Mouse (Mus musculus): Measurements from ENCODE around the gene Use1.

The Use1 gene

DNA sequence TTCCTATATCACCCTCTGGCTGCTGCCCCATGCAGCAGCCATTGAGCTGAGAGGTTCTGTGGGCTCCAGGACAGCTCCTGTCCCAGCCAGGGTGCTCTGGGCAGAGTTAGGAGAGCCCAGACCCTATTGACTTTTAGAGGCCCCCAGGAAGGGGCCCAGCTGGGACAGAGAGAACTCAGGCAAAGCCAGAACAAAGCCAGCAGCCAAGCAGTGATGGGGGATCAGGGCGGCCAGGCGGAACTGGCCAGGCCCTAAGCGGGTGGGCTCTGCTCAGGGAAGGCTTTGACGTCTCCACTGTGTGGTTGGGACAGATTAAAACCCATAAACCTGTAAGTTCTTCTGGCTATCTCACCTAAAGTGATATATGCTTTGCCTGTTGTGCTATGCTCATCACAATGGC lies 12.4 kb downstream of the Use1 start:
- DNase-seq = no peak

DNA sequence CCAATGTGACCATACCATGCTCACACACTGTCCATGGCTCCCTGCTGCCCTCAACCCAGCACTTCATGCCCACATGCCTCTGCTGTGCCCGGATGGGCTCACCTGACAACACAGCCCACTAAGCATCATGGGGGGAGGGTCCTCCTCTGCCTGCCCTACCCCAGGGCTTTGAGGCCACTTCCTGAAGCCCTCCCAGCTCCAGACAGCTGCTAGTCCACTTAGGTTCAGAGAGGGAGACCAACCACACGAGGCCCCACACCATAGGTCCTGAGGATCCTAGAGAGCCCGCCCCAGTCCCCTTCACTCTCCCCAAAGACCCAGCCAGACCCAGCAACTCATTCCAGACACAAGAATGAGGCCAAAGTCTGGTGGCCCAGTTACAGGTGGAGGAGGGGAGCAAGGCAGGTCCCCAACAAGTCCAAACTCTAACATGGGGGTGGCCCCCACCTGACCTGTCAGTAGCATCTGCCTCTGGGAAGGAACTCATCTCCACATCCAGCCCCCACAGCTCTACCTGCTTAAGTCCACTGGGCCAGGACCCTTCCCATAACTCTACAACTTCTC lies 12.9 kb downstream of the Use1 start:
- DNase-seq = no peak

GRCm38 (mm10) chr8:71380178-71381171 lies 13.8 kb downstream of the Use1 start:
- DNase-seq = no peak

GRCm38 (mm10) chr8:71381421-71381970 lies 14.8 kb downstream of the Use1 start, which contains the start of gene Nr2f6:
Gene Nr2f6, minus strand, starts transcription at chr8:71381960.
- peak in 1 of 2 experiments; percentile 34 for DNase-seq

GRCm38 (mm10) chr8:71381971-71382961 lies 15.6 kb downstream of the Use1 start:
- peak; percentile 57 to 65 for DNase-seq

- DNase-seq = no peak
These were observed 16.7 kb downstream of the Use1 start for GRCm38 (mm10) chr8:71383396-71383795.

DNA sequence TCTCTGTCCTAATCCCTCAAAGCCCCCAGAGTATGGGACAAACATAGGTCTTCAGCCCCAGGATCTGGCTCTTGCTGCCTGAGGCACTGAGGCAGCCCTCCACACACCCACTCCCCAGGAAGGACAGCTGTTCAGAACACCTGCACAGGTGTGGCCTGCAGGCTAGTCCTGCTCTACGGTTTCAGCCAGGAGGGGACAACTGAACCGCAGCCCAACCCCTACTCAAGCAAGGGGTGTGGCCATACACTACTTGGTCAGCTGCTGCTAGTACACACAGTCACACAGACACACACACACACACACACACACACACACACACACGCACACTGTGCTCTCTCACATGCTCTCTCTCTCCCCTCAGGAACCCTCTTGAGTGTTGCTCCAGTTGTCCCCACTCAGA lies 17.2 kb downstream of the Use1 start:
- no peak for DNase-seq

- no peak for DNase-seq
These were observed 18.7 kb downstream of the Use1 start for GRCm38 (mm10) chr8:71385212-71385835.

GRCm38 (mm10) chr8:71388267-71388666 lies 21.6 kb downstream of the Use1 start:
- no peak for DNase-seq

GRCm38 (mm10) chr8:71391696-71392095 lies 25.0 kb downstream of the Use1 start:
- no peak for DNase-seq

DNA sequence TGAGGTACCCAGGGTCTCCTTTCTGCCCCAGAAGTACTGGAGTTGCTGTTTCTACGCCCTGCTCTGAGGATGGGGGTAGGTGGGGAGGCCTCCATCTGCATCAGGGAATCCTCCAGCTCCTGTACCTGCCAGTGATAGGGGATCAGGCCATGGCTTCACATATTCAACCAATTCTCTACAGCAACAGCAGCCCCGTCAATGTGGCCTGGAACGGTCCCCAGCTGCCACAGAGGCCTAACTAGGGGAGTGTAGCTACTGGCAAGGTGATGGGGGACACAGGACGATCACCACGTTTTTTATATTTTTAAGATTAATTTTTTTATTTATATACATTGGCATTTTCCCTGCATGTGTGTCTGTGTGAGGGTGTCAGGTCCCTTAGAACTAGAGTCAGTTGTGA lies 25.7 kb downstream of the Use1 start:
- DNase-seq = no peak

- DNase-seq = no peak
These were observed 26.2 kb downstream of the Use1 start for GRCm38 (mm10) chr8:71392871-71393270.

DNA sequence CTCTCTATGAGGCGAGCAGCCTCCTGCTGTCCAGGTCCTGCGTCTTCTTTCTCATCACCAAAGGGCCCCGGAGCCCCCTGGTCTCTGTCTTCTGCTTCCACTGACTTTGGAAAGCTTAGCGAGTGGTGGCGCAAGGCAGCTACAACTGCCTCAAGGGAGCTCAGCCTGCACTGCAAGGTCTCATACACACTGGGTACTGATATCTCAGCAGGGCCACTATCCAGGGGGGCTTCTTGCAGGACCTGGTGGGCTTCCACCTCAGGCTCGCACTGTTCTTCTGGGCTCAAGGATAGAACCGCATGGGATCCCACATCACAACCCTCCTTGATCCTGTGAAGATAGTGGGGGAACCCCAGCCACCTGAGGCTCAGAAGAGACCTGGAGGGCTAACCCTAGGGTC lies 27.8 kb downstream of the Use1 start:
- no peak for DNase-seq

DNA sequence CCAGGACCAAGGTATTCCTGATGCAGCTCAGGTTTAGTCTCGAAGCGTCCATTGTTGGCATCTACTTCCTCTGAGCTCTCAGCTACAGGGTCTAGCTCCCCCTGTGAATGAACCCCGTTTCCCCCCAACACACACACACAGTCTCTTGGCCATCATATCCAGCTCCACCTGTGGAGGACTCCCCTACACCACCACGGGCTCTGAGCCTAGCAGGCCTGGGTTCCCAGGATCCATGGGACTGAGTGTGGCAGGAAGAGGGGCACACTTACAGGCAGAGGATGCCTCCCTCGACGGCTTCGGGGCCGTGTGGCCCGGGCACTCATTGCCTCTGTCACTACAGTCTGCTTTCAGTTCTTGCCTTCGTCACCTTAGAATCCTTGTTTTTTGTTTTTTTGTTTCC lies 28.4 kb downstream of the Use1 start:
- no peak for DNase-seq

DNA sequence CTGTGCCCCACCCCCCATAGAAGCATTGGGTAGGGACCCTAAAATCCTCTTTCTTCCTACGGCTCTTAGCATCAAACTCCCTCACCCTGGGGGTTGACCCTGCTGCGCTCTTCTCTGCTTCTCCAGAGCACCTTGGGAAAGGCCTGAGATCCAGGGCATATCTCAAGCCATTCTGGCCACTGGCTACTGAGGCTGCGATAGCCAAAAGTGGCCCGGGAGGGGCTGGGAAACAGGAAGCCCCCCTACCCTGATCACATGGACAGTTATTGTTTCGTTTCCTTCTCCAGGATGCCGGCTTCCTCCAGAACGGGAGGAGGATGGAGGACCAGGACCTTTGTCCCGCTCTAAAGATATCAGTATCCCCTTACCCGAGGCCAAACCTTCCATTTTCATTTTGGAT lies 29.0 kb downstream of the Use1 start, which contains the start of gene Ushbp1:
Gene Ushbp1, minus strand, starts transcription at position 174 of the 400 bp plus-strand sequence.
- no peak for DNase-seq

GRCm38 (mm10) chr8:71396639-71397305 lies 30.1 kb downstream of the Use1 start, which contains the start of gene Babam1:
Gene Babam1, plus strand, starts transcription at chr8:71396861.
- peak; percentile 83 to 87 for DNase-seq

DNA sequence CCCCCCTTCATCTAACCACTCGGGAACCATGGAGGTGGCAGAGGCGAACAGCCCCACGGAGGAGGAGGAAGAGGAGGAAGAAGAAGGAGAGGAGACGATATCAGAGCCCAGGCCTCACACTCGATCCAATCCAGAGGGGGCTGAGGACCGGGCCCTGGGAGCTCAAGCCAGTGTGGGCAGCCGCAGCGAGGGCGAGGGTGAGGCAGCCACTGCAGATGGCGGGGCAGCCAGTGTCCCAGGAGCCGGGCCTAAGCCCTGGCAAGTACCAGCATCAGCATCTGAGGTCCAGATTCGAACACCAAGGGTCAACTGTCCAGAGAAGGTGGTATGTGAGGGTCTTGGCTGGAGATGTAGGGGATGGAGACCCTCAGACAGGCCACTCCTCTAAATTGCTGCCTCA lies 31.1 kb downstream of the Use1 start:
- no peak for DNase-seq

- no peak for DNase-seq
These were observed 34.2 kb downstream of the Use1 start for GRCm38 (mm10) chr8:71400826-71401225.

DNA sequence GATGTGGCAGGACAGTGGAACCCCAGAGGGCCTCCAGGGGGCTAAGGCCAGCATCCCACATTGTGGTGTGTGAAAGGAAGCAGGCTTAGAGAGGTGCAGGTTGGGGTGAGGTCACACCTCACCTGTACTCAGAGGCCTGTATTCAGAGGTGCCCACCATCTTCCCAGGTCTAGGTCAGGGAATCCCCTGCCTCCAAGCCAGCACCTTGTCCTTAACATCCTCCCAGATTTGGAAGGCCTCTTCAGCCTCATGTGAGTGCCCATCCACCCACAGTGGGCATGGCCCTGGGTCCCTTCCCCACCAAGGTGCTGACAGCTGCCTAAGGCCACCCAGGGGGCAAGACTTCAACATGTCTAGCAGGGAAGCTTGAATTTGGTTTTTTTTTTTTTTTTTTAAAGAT lies 34.8 kb downstream of the Use1 start:
- no peak for DNase-seq

DNA sequence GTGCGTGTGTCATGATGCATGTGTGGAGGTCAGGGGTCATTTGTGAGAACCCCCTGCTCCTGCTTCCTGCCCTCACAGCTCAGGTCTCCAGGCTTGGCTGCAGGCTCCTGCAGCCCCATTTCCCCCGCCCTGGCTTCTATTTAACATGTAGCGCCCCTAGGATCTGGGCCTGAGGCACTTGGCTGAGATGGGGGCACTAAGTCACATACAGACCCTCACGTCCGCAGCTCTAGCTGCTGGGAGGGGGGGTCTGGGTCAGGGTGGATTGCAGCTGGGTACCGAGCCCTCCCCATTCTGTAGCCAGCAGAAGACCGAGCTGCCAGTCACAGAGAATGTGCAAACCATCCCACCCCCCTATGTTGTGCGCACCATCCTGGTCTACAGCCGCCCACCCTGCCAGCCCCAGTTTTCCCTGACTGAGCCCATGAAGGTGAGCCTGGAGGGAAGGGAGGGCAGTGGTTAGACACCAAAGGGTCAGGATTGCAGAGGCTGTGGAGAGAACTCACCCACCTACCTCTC lies 35.9 kb downstream of the Use1 start:
- no peak for DNase-seq
